Mouse (Mus musculus): ENCODE measurements at regions not wholly inside any gene's neighbourhood (a gene's known extent, or its start where the extent isn't known, plus 50 kb on each side); places are given as distances from the start of the nearest gene placed in this dataset.

GRCm38 (mm10) chr5:64476641-64477369, 320.7 kb downstream of the Tbc1d1 start:
- no peak overlapping the region for H3K4me3 ChIP-seq (ENCODE audit: control insufficient read depth, insufficient read depth, low read length)
- 97% methylated on average over 11 of the region's 11 CpGs for WGBS

GRCm38 (mm10) chr5:64478143-64478542, 322.0 kb downstream of the Tbc1d1 start:
- WGBS = 85% methylated on average over 13 of the region's 13 CpGs
- no peak overlapping the region for H3K4me3 ChIP-seq (ENCODE audit: control insufficient read depth, insufficient read depth, low read length)
- H3K36me3 ChIP-seq (ENCODE audit: control insufficient read depth, insufficient read depth, low read length) = no peaks in the 10 kb centered on the region
- no peak overlapping the region for H3K27ac ChIP-seq (ENCODE audit: control insufficient read depth, insufficient read depth, low read length)
- peaks cover 11% of the 10 kb centered on the region for H3K4me1 ChIP-seq (replicated peaks; ENCODE audit: control insufficient read depth, insufficient read depth, low read length)
- no peak for DNase-seq
- H3K27me3 ChIP-seq (ENCODE audit: control insufficient read depth, insufficient read depth, low read length) = no peaks in the 10 kb centered on the region
- TF ChIP-seq CTCF (IDR thresholded peaks at IDR 0.05; ENCODE audit: borderline replicate concordance, control insufficient read depth, extremely low read depth, insufficient read depth, low read length, poor library complexity) = no peak
- TF ChIP-seq POLR2A (IDR thresholded peaks at IDR 0.05; ENCODE audit: control insufficient read depth, extremely low read depth, insufficient read depth, low read length, poor library complexity) = no peak

More at GRCm38 (mm10) chr5:64476641-64477369, 320.7 kb downstream of the Tbc1d1 start:
- Histone ChIP-seq H3K27ac (ENCODE audit: control insufficient read depth, insufficient read depth, low read length) (no peak overlapping the region), H3K36me3 (ENCODE audit: control insufficient read depth, insufficient read depth, low read length) (no peaks in the 10 kb centered on the region), H3K27me3 (ENCODE audit: control insufficient read depth, insufficient read depth, low read length) (no peaks in the 10 kb centered on the region), H3K4me1 (replicated peaks; ENCODE audit: control insufficient read depth, insufficient read depth, low read length) (peaks cover 14% of the 10 kb centered on the region)
- DNase-seq = no peak
- TF ChIP-seq POLR2A (IDR thresholded peaks at IDR 0.05; ENCODE audit: control insufficient read depth, extremely low read depth, insufficient read depth, low read length, poor library complexity) = no peak
- TF ChIP-seq CTCF (IDR thresholded peaks at IDR 0.05; ENCODE audit: borderline replicate concordance, control insufficient read depth, extremely low read depth, insufficient read depth, low read length, poor library complexity) = no peak

GRCm38 (mm10) chr5:64478599-64479214, 322.6 kb downstream of the Tbc1d1 start:
- TF ChIP-seq CTCF (IDR thresholded peaks at IDR 0.05; ENCODE audit: borderline replicate concordance, control insufficient read depth, extremely low read depth, insufficient read depth, low read length, poor library complexity) = no peak
- no peak for TF ChIP-seq POLR2A (IDR thresholded peaks at IDR 0.05; ENCODE audit: control insufficient read depth, extremely low read depth, insufficient read depth, low read length, poor library complexity)
- no peak overlapping the region for H3K4me3 ChIP-seq (ENCODE audit: control insufficient read depth, insufficient read depth, low read length)
- peaks cover 11% of the 10 kb centered on the region for H3K4me1 ChIP-seq (replicated peaks; ENCODE audit: control insufficient read depth, insufficient read depth, low read length)
- H3K27me3 ChIP-seq (ENCODE audit: control insufficient read depth, insufficient read depth, low read length) = no peaks in the 10 kb centered on the region
- no peak for DNase-seq
- no peak overlapping the region for H3K27ac ChIP-seq (ENCODE audit: control insufficient read depth, insufficient read depth, low read length)
- 79% methylated on average over 10 of the region's 10 CpGs for WGBS
- H3K36me3 ChIP-seq (ENCODE audit: control insufficient read depth, insufficient read depth, low read length) = no peaks in the 10 kb centered on the region

- 51% methylated on average over 8 of the region's 8 CpGs for WGBS
- H3K4me3 ChIP-seq (ENCODE audit: control insufficient read depth, insufficient read depth, low read length) = no peak overlapping the region
Observed at GRCm38 (mm10) chr5:64479315-64479714, 323.2 kb downstream of the Tbc1d1 start.

GRCm38 (mm10) chr5:64485043-64485442, 318.1 kb upstream of the Klf3 start:
- TF ChIP-seq POLR2A (IDR thresholded peaks at IDR 0.05; ENCODE audit: control insufficient read depth, extremely low read depth, insufficient read depth, low read length, poor library complexity) (no peak), CTCF (IDR thresholded peaks at IDR 0.05; ENCODE audit: borderline replicate concordance, control insufficient read depth, extremely low read depth, insufficient read depth, low read length, poor library complexity) (no peak)
- Histone ChIP-seq H3K27ac (ENCODE audit: control insufficient read depth, insufficient read depth, low read length) (no peak overlapping the region), H3K4me3 (ENCODE audit: control insufficient read depth, insufficient read depth, low read length) (no peak overlapping the region), H3K27me3 (ENCODE audit: control insufficient read depth, insufficient read depth, low read length) (no peaks in the 10 kb centered on the region), H3K4me1 (replicated peaks; ENCODE audit: control insufficient read depth, insufficient read depth, low read length) (peaks cover 10% of the 10 kb centered on the region), H3K36me3 (ENCODE audit: control insufficient read depth, insufficient read depth, low read length) (no peaks in the 10 kb centered on the region)
- DNase-seq = no peak
- 100% methylated on average over 3 of the region's 3 CpGs for WGBS

More at GRCm38 (mm10) chr5:64479315-64479714, 323.2 kb downstream of the Tbc1d1 start:
- Histone ChIP-seq H3K27me3 (ENCODE audit: control insufficient read depth, insufficient read depth, low read length) (no peaks in the 10 kb centered on the region), H3K36me3 (ENCODE audit: control insufficient read depth, insufficient read depth, low read length) (no peaks in the 10 kb centered on the region), H3K27ac (ENCODE audit: control insufficient read depth, insufficient read depth, low read length) (no peak overlapping the region), H3K4me1 (replicated peaks; ENCODE audit: control insufficient read depth, insufficient read depth, low read length) (peaks cover 11% of the 10 kb centered on the region)
- no peak for TF ChIP-seq POLR2A (IDR thresholded peaks at IDR 0.05; ENCODE audit: control insufficient read depth, extremely low read depth, insufficient read depth, low read length, poor library complexity)
- TF ChIP-seq CTCF (IDR thresholded peaks at IDR 0.05; ENCODE audit: borderline replicate concordance, control insufficient read depth, extremely low read depth, insufficient read depth, low read length, poor library complexity) = no peak
- DNase-seq = no peak

GRCm38 (mm10) chr5:64485856-64486255, 317.3 kb upstream of the Klf3 start:
- no peak for TF ChIP-seq POLR2A (IDR thresholded peaks at IDR 0.05; ENCODE audit: control insufficient read depth, extremely low read depth, insufficient read depth, low read length, poor library complexity)
- no peak for TF ChIP-seq CTCF (IDR thresholded peaks at IDR 0.05; ENCODE audit: borderline replicate concordance, control insufficient read depth, extremely low read depth, insufficient read depth, low read length, poor library complexity)
- no peak for DNase-seq
- WGBS = 97% methylated on average over 6 of the region's 6 CpGs
- Histone ChIP-seq H3K36me3 (ENCODE audit: control insufficient read depth, insufficient read depth, low read length) (no peaks in the 10 kb centered on the region), H3K27ac (ENCODE audit: control insufficient read depth, insufficient read depth, low read length) (no peak overlapping the region), H3K4me3 (ENCODE audit: control insufficient read depth, insufficient read depth, low read length) (no peak overlapping the region), H3K27me3 (ENCODE audit: control insufficient read depth, insufficient read depth, low read length) (no peaks in the 10 kb centered on the region), H3K4me1 (replicated peaks; ENCODE audit: control insufficient read depth, insufficient read depth, low read length) (peaks cover 14% of the 10 kb centered on the region)

Data from thymus, adult 2 months (tissue).